Mouse (Mus musculus): ENCODE results near the gene Fam184a.
A peak's percentile ranks its signal among the peaks of the same experiment; 100 is the strongest.

The Fam184a gene

GRCm38 (mm10) chr10:53597121-53597881 lies 153.6 kb downstream of the Fam184a start:
- DNase-seq (ENCODE audit: low spot score), result peak; percentile 64

- peak; percentile 95 for DNase-seq (ENCODE audit: low spot score)
These were observed 154.2 kb downstream of the Fam184a start, which contains the start of gene Asf1a for GRCm38 (mm10) chr10:53596677-53597120. Gene Asf1a (plus strand): TSS chr10:53596757.

- DNase-seq (ENCODE audit: low spot score), result peak; percentile 11
These were observed 154.9 kb downstream of the Fam184a start for GRCm38 (mm10) chr10:53595744-53596676.

GRCm38 (mm10) chr10:53585777-53586176 lies 165.1 kb downstream of the Fam184a start:
- no peak for DNase-seq (ENCODE audit: low spot score)
